Mouse (Mus musculus): ENCODE results near the gene Pla2g10.
A peak's percentile ranks its signal among the peaks of the same experiment; 100 is the strongest.
"Not testable (repeated sequence)": the region's sequence is repeated elsewhere in the genome, so short reads cannot be mapped to it uniquely, and the experiment has no call there.

The Pla2g10 gene

DNA sequence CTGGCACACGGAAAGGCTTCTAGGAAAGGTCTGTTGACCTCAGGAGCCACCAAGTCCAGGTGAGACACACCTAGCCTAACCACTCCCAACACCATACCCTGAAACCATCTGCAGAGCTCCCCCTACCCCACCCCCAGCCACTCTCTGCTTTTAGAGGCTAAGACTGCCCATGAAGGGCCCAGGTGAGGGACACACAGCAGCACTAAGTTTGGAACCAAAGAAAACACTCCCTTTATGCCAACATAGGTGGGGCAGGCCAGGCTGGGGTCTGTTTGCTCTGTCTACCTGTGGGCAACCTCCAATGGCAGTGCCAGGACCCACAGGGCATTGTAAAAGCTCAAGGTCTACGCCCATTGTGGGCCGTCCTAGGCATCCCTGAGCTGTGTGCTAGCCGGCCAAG lies 1.4 kb downstream of the Pla2g10 start:
- no peak for DNase-seq (ENCODE audit: low spot score)

DNA sequence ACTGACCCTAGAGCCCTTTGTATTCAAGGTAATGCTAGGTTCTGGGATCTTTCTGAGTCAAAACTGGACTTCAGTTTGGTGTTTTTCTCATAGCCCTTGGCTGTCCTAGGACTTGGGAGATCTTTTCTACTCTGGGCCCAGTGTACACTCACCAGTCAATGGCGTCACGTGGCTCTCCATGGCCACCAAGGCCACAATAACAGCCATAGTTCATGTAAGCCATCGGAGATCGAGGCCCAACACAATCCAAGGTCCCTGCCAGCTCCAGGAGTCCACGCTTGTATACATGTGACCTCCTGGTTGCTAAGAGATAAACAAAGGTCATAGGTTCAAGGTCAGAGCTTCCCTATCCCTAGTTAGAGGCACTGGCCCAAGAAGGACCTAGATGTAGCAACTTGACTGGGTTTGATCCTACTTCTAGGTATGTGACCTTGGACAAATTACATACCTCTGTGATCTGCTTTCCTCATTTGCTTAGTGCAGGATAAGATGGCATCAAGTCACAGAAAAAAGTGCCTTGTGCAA lies 2.9 kb downstream of the Pla2g10 start:
- no peak for DNase-seq (ENCODE audit: low spot score)

DNA sequence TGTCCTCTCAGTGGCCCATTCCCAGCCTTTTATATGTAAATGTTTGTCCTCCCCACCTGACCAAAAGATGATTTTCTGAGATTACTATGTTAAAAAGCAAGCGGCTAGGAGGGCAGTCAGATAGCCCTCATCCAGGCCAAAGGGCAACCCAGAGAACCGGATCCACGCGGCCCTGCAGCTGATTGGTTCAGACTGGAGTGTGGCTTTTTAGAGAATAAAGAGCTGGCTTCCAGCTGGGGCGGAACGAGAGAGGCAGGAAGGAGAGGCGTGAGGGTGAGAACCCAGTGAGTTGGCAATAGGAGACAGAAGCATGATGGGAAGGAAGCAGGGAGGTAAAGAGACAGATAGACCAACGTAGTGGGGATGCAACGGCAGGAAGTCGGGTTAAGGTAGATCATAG lies 7.8 kb downstream of the Pla2g10 start:
- no peak for DNase-seq (ENCODE audit: low spot score)

DNA sequence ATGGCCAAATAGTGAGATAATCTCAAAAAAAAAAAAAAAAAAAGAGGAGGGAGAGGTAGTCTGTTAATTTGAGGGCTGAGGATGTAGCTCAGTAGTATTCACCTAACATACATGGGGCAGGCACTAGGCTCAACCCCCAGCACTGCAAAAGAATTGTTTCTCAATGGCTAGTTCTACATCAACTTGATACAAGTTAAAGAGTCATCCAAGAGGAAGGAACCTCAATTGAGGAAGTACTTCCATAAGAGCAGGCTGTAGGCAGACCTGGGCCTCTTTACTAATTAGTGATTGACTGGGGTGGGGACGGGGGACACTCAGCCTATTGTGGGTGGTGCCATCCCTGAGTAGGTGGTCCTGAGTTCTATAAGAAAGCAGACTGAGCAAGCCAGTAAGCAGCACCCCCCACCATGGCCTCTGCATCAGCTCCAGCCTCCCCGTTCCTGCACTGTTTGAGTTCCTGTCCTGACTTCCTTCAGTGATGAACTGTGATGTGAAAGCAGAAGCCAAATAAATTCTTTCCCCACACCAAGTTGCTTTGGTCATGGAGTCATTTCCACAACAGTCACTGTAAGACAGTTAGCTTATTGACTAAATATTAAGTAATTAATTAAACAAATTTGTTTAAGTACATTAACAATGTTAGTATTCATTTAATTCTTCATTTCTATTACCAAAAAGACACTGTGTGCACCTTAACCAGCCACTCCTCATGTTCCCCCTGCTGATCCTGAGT lies 13.8 kb downstream of the Pla2g10 start:
- DNase-seq (ENCODE audit: low spot score) = no peak

DNA sequence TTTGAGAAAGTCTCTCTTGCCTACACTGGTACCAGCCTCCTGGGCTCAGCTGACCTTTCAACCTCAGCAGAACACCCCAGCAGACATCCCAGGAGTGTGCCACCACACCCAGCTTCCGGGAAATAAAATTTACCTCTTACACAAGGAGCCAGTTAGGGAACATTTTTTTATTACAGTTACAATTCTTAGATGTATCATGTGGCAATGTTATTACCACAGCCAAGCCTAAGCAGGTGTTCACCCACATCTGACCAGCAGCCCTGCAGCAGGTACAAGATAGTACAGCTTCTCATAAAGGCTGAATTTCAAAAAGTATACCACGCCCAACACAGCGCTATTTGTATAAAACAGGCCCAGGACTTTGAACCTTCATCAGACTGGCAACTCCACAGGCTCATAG lies 15.9 kb downstream of the Pla2g10 start:
- DNase-seq (ENCODE audit: low spot score) = no peak

DNA sequence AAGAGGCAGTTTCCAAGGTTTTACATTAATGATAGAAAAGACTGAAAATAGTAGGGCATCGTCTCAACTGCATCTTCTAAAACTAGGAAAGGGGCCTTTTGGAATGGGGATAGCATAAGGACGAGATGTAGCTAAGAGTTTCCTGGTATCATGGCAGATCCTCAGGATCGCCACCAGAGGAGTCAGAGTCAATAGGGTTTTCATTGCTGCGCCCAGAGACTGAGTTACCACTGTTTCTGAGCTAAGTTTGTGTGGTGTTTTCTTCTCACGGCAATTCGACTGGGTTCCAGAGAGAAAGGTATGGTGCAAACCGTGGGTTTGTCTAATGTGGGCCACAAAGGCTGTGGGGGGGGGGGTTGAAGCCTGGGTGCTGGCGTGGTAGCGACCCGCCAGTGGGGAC lies 26.1 kb downstream of the Pla2g10 start:
- no peak for DNase-seq (ENCODE audit: low spot score)

DNA sequence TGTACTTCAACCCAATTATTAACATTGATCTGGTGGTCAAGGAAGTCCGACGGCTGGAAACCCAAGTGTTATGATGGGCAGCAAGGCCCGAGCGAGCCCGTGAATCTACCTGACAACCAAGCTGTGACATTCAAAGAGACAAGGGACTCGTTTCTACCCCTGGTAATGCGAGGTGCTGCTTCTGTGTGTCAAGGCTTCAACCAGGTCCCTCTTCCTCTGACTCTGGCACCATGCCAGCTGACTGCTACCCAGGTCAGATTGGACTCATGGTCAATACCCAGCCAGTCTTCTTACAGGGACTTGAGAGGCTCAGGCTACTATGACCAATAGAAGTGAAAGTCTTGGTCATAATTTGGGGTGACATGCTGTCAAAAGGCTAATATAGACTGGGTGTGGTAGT lies 28.6 kb downstream of the Pla2g10 start:
- DNase-seq (ENCODE audit: low spot score) = no peak

DNA sequence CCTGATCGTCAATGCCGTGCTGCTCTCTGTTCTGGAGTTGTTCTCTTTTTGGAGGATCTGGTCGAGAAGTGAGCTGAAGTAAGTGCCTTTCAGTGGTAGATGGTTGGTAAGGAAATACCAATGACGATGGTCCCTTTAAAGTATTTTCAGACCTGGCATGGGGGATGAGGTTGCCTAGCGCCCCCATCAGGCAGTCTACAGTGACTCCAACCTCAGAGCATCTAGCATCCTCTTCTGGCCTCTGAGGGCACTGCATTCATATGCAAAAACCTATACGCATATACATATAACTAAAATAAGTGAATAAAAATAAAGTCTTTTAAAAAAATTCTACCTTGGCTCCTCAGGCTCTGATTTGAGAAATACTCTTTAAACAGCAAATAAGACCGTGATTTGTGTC lies 31.8 kb downstream of the Pla2g10 start:
- peak; percentile 3 for DNase-seq (ENCODE audit: low spot score)

DNA sequence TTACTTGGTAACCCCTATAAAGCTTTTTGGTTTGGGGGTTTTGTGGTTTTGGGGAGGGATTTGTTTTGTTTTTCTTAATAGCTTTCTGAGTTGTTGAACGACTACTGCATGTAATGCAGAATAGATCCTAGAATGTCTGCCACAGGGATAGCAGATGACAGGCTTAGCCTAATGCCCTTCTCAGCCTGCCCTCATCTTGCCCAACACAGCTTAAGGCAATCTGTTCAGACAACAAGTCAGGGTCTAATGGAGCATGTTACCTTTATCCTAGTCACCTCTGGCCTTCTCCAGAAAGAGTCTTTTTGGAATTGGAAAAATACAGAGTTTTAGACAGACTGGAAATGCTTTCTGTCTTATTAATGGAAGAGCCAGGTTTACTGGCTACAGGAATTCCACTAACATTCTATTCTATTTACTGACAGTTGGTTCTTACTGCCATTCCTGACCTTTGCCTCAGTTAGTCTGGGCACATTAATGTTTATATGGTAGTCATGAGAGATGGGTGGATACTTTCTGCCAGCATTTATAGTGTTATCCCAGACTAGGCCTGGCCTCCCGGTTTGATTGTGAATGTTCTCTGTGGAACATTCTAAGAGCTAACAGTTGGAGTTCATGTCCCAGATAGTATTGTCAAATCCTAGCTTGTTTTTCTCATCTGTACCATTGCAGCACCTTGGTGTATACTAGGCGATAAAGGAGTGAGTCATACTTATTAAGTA lies 52.0 kb downstream of the Pla2g10 start:
- no peak for DNase-seq (ENCODE audit: low spot score)

DNA sequence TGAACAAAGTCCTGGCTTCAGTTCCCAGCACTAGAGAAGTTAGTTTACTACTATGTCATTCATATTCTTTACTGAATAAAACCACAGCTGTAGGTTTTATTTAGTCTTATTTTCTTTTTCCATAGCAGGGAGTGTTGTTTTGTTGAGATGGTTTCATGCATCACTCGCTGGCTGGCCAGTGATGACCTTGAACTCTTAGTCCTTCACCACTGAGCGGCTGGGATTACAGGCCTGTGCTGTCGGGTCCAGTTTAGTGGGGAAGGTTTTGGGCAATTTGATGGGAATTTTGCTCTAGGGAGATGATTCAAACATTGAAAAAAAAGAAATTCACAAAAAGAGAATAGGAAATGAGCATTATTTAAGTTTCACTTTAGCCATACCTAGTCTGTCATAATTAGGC lies 56.3 kb downstream of the Pla2g10 start:
- DNase-seq (ENCODE audit: low spot score) = no peak

DNA sequence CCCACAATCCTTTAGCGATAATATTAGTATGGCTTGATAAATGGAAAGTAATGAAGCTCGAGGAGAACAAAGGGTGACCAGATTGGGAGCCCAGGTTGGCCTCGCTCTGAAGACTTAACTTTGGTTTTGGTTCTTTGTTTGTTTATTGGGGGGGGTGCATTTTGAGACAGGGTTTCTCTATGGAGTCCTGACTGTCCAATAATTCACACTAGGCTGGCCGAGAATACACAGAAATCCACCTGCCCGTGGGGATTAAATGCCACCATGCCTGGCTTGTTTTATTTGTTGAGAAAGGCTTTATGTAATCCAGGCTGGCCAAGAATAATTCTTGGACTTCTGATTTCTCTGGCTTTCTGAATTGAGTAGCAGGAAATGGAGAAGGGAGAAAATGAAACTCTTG lies 57.7 kb downstream of the Pla2g10 start:
- DNase-seq (ENCODE audit: low spot score) = no peak

DNA sequence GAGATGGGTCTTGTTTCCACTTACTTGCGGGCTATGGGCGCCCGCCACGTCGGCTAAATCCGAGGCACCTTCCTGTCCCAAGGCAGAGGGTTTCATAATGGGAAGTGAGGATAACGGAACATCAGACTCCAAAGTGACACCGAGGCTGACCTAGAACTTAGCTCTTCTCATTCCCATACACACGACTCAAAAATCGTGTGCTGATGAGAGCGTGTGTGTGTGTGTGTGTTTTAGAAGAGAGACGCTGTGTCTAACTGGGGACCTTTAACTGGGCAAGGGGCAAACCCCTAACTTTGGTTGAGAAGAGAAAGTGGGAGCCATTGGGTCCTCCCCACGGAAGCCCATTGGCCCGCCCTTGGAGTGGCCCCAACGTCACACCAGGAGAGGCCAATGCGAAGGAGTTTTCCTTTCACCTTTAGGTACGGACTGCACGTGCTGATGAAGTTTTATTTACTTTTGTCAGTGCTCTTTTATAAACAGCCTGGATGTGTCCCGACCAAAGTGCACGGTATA lies 58.3 kb downstream of the Pla2g10 start:
- peak; percentile 76 for DNase-seq (ENCODE audit: low spot score)

DNA sequence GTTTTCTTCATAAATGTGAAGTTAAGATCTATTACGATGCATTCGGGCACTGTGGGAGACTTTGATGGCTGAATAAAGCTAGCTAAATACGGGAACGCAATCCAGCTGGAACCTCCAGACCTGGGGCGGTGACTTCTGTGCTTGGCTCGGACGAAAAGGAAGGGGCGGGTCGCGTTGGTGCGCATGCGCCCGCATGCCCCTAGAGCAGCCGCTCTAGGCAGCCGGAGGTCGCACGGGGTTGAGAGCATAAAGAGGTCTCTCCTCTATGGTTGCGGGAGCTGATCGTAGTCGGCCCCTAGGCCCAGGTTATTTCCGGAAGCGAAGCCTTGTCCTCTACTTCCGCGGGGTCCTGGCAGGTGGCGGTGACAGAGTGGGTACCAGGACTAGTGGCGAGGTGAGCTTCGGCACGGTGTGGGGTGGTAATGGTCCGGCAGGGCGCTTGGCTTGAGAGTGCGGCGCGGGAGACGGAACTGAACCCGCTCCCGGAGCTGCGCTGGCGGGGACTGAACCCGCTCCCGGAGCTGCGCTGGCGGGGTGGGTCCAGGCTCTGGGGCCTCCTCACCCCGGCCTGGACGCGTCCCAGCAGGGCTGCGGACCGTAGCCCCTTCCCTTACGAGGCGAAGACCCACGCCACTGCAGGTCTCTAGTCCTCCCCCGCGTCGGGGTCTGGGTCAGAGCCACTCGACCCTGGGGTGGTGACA lies 58.9 kb downstream of the Pla2g10 start, which contains the start of the genes Bfar and 3110001I22Rik:
Bfar (plus strand) TSS at position 174 of the 701 bp plus-strand sequence.
3110001I22Rik (plus strand) TSS at position 245 of the 701 bp plus-strand sequence.
- DNase-seq (ENCODE audit: low spot score) = peak; percentile 86

DNA sequence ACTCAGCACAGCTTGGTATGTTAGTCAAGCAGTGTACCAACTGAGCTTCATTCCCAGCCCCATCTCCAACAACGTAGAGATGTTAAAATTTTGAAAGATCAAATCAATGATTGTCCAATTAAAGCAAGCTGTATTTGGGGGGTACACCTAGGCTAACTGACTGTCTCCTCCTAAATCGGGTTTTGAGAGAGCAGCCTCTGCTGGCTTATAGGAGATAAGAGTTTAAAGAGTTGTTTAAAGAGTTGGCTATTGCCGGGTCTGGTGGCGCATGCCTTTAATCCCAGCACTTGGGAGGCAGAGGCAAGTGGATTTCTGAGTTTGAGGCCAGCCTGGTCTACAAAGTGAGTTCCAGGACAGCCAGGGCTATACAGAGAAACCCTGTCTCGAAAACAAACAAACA lies 59.9 kb downstream of the Pla2g10 start:
- DNase-seq (ENCODE audit: low spot score) = not testable (repeated sequence)

DNA sequence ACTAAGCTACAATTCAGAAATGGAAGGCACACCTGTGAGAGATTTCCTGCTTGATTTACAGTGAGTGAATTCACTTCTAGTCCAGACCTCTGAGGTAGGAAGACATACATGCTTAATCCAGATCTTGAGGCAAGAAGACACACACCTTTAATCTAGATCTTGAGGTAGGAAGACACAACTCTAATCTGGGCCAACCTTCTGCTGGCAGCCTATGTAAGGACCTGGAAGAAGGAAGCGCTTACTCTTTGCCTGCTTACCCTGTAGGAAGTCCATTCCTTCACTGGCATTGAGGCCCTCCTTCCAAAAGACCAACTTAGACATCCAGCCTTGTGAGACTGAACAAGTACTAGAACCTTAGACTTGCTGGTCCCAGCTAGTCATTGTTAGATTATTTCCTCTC lies 61.5 kb downstream of the Pla2g10 start:
- no peak for DNase-seq (ENCODE audit: low spot score)

DNA sequence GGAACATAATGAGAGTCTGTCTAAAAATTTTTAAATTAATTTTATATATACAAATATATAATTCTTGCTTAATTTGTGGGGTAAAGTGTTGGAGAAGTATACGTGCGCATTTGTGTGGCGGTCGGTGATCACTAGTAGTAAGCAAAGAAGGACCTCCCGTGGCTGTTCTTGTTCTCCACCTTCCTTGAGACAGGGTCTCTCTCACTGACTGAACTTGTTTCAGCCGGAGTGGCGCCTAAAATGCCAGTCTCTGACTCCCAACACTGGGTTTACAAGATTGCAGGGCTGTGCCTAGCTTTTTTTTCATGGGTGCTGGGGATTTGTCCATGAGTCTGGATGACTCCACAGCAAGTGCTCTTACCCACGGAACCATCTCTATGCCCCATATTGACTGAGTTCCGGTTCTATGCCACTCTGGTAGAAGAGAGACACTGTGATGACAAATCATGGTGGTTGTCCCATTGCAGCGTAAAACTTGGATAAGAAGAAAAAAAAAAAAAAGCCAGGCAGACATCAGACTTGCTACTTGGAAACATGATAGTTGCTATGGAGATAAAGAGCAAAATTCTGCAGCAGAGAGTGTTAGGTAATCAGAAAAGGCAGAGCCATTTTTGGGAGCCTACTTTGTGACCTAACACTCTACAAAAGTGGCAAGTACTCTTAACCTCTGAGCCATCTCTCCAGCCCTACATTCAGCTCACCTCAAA lies 62.2 kb downstream of the Pla2g10 start:
- peak; percentile 61 for DNase-seq (ENCODE audit: low spot score)

DNA sequence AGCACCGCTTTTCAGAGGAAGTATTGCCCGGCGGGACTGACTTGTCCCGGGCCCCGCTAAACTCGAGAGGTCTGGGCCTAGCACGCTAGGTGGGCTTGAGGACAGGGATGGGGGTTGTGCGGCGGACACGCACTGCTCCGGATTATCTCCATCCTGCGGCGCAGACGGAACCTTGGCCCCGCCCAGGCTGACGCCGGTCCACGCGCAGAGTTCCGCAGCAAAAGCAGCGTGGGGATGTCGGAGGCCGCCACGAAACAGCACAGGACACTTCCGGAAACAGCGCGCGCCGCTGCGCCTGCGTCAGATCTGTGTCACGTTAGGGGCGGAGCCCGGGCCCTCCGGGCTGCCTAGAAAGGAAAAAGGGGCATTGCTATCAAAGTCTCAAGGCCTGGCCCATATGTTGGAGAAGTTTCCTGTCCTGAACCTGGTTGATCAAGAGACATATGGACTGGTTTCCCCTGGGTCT lies 62.9 kb downstream of the Pla2g10 start, which contains the start of gene Parn:
Parn (minus strand) TSS at position 293 of the 466 bp plus-strand sequence.
- DNase-seq (ENCODE audit: low spot score) = peak; percentile 88
